Mouse (Mus musculus) midbrain, embryonic 16.5 days (tissue): ENCODE measurements around the gene Prpf8. TPM values are rescaled to one million over a fixed set of nuclear protein-coding genes. Genes with fewer than 3 reads are reported as not detected.
A peak's percentile ranks its signal among the peaks of the same experiment; 100 is the strongest.

ENCODE experiments used
- ATAC-seq: fragments of 200-750 bp; cut with Nextera tagmentation; 2 replicates; pipeline ENCODE4 v1.8.0; 2017; ENCODE audit warnings: moderate TSS enrichment
- H3K27ac ChIP-seq: fragments of 300-500 bp; sonication (generic); 2 replicates; pipeline ENCODE4 v1.5.1; 2014; ENCODE audit warnings: mild to moderate bottlenecking, low read length, mixed read lengths
- H3K27me3 ChIP-seq: fragments of 300-500 bp; sonication (generic); 2 replicates; pipeline ENCODE4 v1.6.1; 2014; ENCODE audit warnings: low read depth, low read length, mixed read lengths; ENCODE audit not compliant: control insufficient read depth, insufficient read depth
- H3K36me3 ChIP-seq: fragments of 300-500 bp; sonication (generic); 2 replicates; pipeline ENCODE4 v1.6.1; 2014; ENCODE audit warnings: mild to moderate bottlenecking, low read length, moderate library complexity, mixed read lengths; ENCODE audit not compliant: control insufficient read depth, insufficient read depth
- H3K4me1 ChIP-seq: fragments of 300-500 bp; sonication (generic); 2 replicates; pipeline ENCODE4 v1.6.1; 2014; ENCODE audit warnings: mild to moderate bottlenecking, low read length, mixed read lengths; ENCODE audit not compliant: control insufficient read depth, insufficient read depth
- H3K4me2 ChIP-seq: fragments of 300-500 bp; sonication (generic); 2 replicates; pipeline ENCODE4 v1.6.1; 2014; ENCODE audit warnings: mild to moderate bottlenecking, low read length, mixed read lengths
- H3K4me3 ChIP-seq: fragments of 300-500 bp; sonication (generic); 2 replicates; pipeline ENCODE4 v1.5.1; 2014; ENCODE audit warnings: low read depth, mild to moderate bottlenecking, low read length, moderate library complexity, mixed read lengths
- H3K9ac ChIP-seq: fragments of 300-500 bp; sonication (generic); 2 replicates; pipeline ENCODE4 v1.6.1; 2014; ENCODE audit warnings: low read depth, low read length, mixed read lengths
- H3K9me3 ChIP-seq: fragments of 300-500 bp; sonication (generic); replicated peaks from 2 replicates; pipeline ENCODE4 v1.6.1; 2014; ENCODE audit warnings: mild to moderate bottlenecking, low read length, mixed read lengths; ENCODE audit not compliant: control insufficient read depth, poor library complexity, severe bottlenecking
- WGBS: fragments of 180-500 bp; shearing (Covaris S2); extraction: QIAGEN DNeasy Blood & Tissue Kit; methylation state at CpG from one replicate; pipeline ENCODE4 v1.1.7; 2014; 5-methylcytosine and 5-hydroxymethylcytosine counted together
- polyA plus RNA-seq: library from polyadenylated mRNA; unstranded; fragments of >200 nt; fragmentation: Nextera tagmentation; extraction: Ambion mirVana; gene quantifications from 2 replicates; pipeline ENCODE4 v1.2.1, GENCODE M21; 2015

The Prpf8 gene
- polyA plus RNA-seq, 1 experiment from 2014 or later: 42.9 TPM

DNA sequence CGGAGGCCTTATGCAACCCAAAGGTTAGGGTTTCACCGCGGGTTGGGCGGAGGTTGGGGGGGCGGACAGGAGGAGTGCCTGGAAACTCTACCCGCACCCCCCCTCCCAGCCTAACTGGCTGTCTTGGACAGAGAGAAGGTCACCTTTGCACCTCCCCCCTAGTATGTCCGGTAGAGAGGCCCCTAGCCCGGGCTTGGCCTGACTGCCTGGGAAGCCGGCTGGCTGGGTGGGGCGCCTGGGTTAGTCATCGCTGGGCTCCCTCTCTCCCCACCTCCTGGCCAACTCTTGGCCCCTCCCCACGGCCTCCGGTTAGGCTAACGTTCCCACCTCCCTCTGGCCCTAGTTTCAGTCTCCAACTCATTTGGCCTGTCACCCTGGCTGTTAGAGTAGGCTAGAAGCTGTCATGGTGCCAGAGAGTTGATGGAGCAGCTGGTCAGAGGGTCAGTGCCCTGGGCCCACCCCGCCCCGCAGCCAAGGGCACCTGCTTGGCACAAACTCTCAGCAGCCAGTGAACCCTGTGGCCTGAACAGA is 24.3 kb upstream of the Prpf8 start:
- 5% methylated on average over 12 of the region's 16 CpGs for WGBS
- Histone ChIP-seq H3K4me1 (peaks cover 23% of the 10 kb centered on the region), H3K4me3 (peak overlapping the region; percentile 88), H3K27me3 (peaks cover 2% of the 10 kb centered on the region; the same call in 1 of the 2 replicates), H3K9ac (peak overlapping the region; percentile 79), H3K4me2 (peak overlapping the region; percentile 99), H3K36me3 (peaks cover 11% of the 10 kb centered on the region), H3K9me3 (no peaks in the 10 kb centered on the region), H3K27ac (no peak overlapping the region; the same call in 1 of the 2 replicates)
- no peak for ATAC-seq

DNA sequence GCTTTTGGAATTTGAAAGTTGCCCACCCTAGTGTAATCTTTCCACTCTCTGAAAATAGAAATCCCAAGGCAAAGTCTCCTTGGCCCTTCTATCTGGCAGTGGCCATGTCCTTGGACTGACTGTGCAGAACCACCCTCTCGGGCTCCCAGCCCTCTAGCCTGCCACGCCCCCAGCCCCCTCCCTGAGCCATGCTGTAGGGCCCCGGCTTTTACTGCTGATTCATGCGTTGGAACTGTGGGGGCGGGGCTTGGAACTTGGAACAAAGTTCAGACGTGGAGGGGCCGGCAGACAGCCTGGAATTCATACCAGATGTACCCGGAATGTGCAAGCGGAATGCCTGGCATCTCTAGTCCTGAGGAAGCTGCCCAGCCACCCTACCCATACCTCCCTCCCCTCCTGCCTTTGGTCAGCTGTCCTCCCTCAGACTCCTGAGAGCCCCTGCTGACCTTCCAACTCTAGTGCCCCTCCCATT is 23.7 kb upstream of the Prpf8 start:
- no peak overlapping the region for H3K27ac ChIP-seq
- H3K4me3 ChIP-seq: peak overlapping the region; percentile 88
- peaks cover 2% of the 10 kb centered on the region for H3K27me3 ChIP-seq
- no peaks in the 10 kb centered on the region for H3K9me3 ChIP-seq
- H3K9ac ChIP-seq: no peak overlapping the region
- peak overlapping the region; percentile 99 for H3K4me2 ChIP-seq
- peaks cover 25% of the 10 kb centered on the region for H3K4me1 ChIP-seq
- H3K36me3 ChIP-seq: peaks cover 11% of the 10 kb centered on the region
- ATAC-seq: no peak
- WGBS: 5% methylated on average over 9 of the region's 9 CpGs

DNA sequence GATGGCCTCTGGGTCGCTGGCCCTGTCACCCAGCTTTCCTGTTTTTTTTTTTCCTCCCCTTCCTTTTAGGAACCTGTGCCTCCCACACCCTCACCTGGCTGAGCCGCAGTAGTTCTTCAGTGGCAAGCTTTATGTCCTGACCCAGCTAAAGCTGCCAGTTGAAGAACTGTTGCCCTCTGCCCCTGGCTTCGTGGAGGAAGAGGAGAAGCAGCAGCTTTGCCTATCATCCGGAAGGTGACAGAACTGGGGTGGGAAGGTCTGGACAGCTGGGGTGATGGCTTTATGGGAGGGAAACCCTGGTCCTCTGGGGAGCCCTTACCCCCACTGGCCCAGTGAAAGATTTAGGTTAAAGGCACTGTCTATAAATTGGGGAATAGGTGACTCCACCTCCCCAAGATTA is 23.0 kb upstream of the Prpf8 start:
- H3K9me3 ChIP-seq: no peaks in the 10 kb centered on the region
- H3K27ac ChIP-seq: no peak overlapping the region
- no peak overlapping the region for H3K4me2 ChIP-seq
- H3K36me3 ChIP-seq: peaks cover 11% of the 10 kb centered on the region
- H3K4me1 ChIP-seq: peaks cover 27% of the 10 kb centered on the region
- no peak for ATAC-seq
- WGBS: 80% methylated on average over 4 of the region's 4 CpGs
- H3K27me3 ChIP-seq: peaks cover 5% of the 10 kb centered on the region
- H3K9ac ChIP-seq: no peak overlapping the region
- no peak overlapping the region for H3K4me3 ChIP-seq

DNA sequence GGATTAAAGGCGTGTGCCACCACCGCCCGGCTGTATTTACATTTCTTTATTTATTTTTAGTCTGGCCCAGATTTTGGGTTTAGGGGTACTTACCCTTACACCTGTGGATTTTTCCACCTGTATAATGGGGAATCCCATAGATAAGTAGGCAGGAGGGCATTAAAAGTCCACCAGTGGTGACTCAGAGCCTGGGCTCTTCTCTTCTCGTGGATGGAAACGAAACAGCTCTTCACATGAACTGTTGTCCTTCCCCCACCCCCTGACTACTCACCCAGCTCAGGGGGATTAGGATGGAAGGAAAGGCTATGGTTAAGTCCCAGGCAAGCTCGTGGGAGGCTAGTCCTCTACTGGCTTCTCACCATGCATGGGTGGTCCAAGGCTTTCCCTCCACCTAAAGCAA is 22.2 kb upstream of the Prpf8 start:
- peaks cover 27% of the 10 kb centered on the region for H3K4me1 ChIP-seq
- peaks cover 11% of the 10 kb centered on the region for H3K36me3 ChIP-seq
- WGBS: 86% methylated on average over 6 of the region's 6 CpGs
- no peak overlapping the region for H3K9ac ChIP-seq
- H3K4me2 ChIP-seq: no peak overlapping the region
- peaks cover 5% of the 10 kb centered on the region for H3K27me3 ChIP-seq
- H3K27ac ChIP-seq: no peak overlapping the region
- no peak for ATAC-seq
- H3K4me3 ChIP-seq: no peak overlapping the region
- H3K9me3 ChIP-seq: no peaks in the 10 kb centered on the region

DNA sequence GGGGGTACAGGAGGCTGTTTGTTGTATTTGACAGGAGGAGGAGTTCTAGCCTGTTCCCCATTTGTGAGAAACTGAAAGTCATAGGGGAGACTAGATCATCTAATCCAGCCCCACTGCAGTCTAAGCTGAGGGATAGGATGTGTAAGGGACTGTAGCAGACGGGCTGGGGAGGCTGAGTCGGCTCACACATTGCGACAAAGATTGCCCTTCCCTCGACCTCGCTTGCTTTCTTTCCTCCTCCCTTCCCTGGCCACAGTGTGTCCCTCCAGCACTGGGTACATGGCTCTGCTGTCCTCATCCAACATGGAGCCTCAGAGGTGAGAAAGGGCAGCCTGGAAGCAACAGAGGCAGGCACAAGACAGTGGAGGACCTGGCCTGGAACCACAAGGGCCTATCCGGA is 21.6 kb upstream of the Prpf8 start:
- peaks cover 11% of the 10 kb centered on the region for H3K36me3 ChIP-seq
- no peak overlapping the region for H3K4me3 ChIP-seq
- H3K27me3 ChIP-seq: peaks cover 5% of the 10 kb centered on the region
- no peak overlapping the region for H3K27ac ChIP-seq
- no peaks in the 10 kb centered on the region for H3K9me3 ChIP-seq
- no peak overlapping the region for H3K9ac ChIP-seq
- H3K4me1 ChIP-seq: peaks cover 22% of the 10 kb centered on the region
- no peak overlapping the region for H3K4me2 ChIP-seq
- WGBS: 90% methylated on average over 6 of the region's 6 CpGs
- ATAC-seq: no peak

DNA sequence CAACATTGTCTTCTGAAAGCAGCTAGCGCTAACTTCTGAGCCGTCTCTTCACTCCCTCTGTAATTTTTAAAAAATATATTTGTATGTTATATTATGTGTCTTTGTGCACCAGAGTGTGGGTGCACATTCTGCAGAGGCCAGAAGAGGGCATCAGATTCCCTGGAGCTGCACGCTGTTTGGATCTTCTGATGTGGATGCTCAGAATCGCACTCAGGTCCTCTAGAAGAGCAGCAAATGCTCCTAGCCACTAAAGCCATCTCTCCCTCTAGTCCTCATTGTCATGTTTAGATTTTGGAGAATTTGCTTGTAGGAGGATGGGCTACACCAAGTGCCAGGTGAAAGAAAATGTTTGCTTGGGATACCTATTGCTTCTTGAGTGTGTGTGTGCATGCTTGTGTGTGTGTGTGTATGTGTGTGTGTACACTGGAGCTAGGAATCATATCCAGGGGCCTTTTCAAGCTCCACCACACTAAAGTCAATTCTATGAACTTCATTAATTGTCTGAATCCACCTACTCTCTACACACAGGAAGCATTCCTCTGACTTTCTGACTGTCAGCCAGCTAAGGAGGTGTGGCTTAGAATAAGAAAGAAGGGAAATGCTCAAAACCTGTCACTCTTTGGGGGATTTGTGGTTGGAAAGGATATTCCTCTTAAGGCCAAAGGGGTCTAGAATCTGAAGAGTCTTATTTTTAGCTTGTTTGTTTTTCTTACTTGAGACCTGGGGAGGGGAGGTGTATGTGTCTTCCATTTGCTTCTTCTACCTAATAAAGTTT is 19.7 kb upstream of the Prpf8 start:
- H3K4me1 ChIP-seq: peaks cover 17% of the 10 kb centered on the region
- H3K4me2 ChIP-seq: no peak overlapping the region
- no peak overlapping the region for H3K27ac ChIP-seq
- WGBS: 97% methylated on average over 4 of the region's 4 CpGs
- H3K27me3 ChIP-seq: peaks cover 5% of the 10 kb centered on the region
- H3K9ac ChIP-seq: no peak overlapping the region
- no peak for ATAC-seq
- no peaks in the 10 kb centered on the region for H3K9me3 ChIP-seq
- H3K4me3 ChIP-seq: no peak overlapping the region
- H3K36me3 ChIP-seq: peaks cover 11% of the 10 kb centered on the region

DNA sequence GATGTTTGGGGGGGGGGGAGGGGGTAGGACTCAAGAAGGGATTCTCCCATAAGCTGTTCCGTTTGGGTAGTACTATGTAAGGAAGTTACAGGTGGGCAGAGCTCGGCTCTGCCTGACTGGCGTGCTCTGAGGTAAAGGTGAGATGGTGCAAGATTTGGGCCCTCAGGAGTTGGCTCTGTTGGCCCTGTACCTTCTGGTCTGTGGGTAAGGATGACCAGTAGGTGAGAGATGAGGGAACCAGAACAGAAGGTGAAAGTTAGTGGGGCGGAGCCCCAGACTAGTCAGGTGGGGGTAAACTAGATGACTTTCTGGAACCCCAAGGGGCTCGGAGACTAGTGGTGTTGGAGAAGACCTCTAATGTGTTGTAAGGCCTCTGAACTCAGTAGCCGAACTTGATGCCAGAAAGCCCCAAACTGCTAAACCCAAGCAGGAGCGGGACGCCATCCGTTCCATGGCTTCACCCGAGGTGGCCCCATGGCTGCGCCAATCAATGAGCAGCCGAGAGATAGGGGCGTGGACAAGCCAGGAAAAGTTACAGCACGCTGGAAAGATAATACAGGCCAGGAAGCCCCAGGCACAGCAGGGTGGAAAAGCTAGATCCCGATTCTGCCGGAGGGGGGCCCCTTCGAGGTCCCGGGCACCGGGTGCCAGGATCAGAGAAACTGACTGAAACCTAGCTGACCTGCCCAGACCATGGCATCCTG is 19.0 kb upstream of the Prpf8 start:
- Histone ChIP-seq H3K27ac (no peak overlapping the region), H3K4me3 (peak overlapping the region; percentile 18), H3K4me1 (peaks cover 10% of the 10 kb centered on the region), H3K9ac (peak overlapping the region; percentile 44; the same call in 1 of the 2 replicates), H3K36me3 (peaks cover 11% of the 10 kb centered on the region), H3K4me2 (peak overlapping the region; percentile 48), H3K27me3 (peaks cover 5% of the 10 kb centered on the region), H3K9me3 (no peaks in the 10 kb centered on the region)
- ATAC-seq: no peak
- 17% methylated on average over 19 of the region's 19 CpGs for WGBS

DNA sequence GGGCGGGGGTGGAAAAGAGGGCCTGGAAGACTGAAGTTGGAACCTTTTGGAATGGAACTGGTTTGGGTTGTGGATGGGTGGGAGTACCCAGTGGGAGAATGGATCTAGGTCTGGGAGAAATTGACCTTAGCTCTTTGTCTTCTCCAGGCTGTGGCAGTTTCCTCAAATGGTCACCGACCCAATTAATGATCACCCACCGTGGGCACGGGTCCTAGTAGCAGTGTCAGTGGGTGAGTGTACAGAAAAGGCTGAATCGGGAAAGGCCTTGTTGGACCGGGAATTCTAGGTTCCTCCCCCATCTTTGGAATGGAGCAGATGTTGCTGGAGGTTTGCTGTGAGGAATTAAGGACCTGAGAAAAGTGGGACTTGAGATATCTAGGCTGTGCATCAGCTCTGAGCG is 18.2 kb upstream of the Prpf8 start:
- Histone ChIP-seq H3K4me1 (peaks cover 4% of the 10 kb centered on the region; the same call in 1 of the 2 replicates), H3K27ac (no peak overlapping the region), H3K4me2 (peak overlapping the region; percentile 48), H3K9ac (no peak overlapping the region), H3K27me3 (peaks cover 3% of the 10 kb centered on the region), H3K9me3 (no peaks in the 10 kb centered on the region), H3K36me3 (peaks cover 11% of the 10 kb centered on the region), H3K4me3 (no peak overlapping the region)
- WGBS: 70% methylated on average over 7 of the region's 7 CpGs
- ATAC-seq: no peak

DNA sequence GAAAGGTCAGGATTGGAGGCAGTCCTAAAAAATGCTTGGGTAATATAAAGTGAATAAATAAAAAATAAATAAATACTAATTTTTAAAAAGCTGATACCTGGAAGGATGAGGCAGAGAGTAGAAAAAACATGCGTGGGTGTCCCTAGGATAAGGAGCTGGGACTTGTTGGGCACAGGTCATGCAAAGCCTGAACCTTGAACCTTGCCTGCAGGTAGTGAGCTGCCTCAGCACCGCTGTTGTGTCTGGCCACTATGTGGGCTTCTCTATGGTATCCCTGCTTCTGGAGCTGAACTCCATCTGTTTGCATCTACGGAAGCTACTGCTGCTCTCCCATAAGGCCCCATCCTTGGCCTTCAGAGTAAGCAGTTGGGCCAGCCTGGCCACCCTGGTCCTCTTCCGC is 17.4 kb upstream of the Prpf8 start:
- H3K9me3 ChIP-seq: no peaks in the 10 kb centered on the region
- H3K4me3 ChIP-seq: no peak overlapping the region
- WGBS: 91% methylated on average over 4 of the region's 4 CpGs
- no peak for ATAC-seq
- H3K9ac ChIP-seq: no peak overlapping the region
- peaks cover 3% of the 10 kb centered on the region for H3K27me3 ChIP-seq
- no peak overlapping the region for H3K4me2 ChIP-seq
- no peak overlapping the region for H3K27ac ChIP-seq
- H3K4me1 ChIP-seq: peaks cover 4% of the 10 kb centered on the region; the same call in 1 of the 2 replicates
- peaks cover 11% of the 10 kb centered on the region for H3K36me3 ChIP-seq
